Mouse (Mus musculus) ES-E14 (cell line): Measurements from ENCODE around the gene Gm4756.

Experiments used
- CHD2 ChIP-seq: IDR thresholded peaks from 2 replicates; pipeline ENCODE4 v1.6.1; 2014; ENCODE audit warnings: mild to moderate bottlenecking, low read depth, low read length, inconsistent platforms
- HCFC1 ChIP-seq: IDR thresholded peaks from 2 replicates; pipeline ENCODE4 v1.6.1; 2012; ENCODE audit warnings: low read length, inconsistent platforms, borderline replicate concordance; ENCODE audit not compliant: insufficient read depth
- MAFK ChIP-seq: IDR thresholded peaks from 2 replicates; pipeline ENCODE4 v1.6.1; 2014; ENCODE audit warnings: mild to moderate bottlenecking, low read depth, low read length, inconsistent platforms; ENCODE audit not compliant: insufficient read depth
- ZC3H11A ChIP-seq: IDR thresholded peaks from 2 replicates; pipeline ENCODE4 v1.6.1; 2012; ENCODE audit warnings: low read depth, mild to moderate bottlenecking, inconsistent platforms, low read length, borderline replicate concordance
- ZNF384 ChIP-seq: IDR thresholded peaks from 2 replicates; pipeline ENCODE4 v1.6.1; 2012; ENCODE audit warnings: low read depth, low read length, inconsistent platforms

DNA sequence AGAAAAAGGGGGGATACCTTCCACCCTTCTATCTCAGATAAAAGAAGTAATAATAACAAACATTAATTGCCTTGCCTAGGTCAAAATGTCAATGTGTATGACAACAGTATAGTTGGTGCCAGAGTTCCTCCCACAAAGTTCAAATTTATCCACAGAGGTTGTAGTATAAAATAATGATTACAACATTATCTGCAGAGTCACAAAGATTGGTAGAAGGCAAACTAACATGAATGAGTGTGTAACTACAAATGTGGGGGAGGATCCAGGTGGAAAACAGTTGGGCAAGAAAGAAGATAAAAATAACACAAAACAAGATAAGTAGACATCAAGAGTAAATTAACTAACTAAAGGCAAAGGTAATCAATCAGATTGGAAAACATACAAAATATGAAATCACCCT is 56.5 kb downstream of the Gm4756 start:
- TF ChIP-seq MAFK (no peak), ZC3H11A (no peak), HCFC1 (no peak), ZNF384 (no peak), CHD2 (no peak)
